Mouse (Mus musculus) intestine, embryonic 14.5 days (tissue): ENCODE data around the gene Arid5b. TPM values are rescaled to one million over a fixed set of nuclear protein-coding genes. Genes with fewer than 3 reads are reported as not detected.

Experiments used
- ATAC-seq: fragments of 200-750 bp; cut with Nextera tagmentation; replicated peaks from 2 replicates; pipeline ENCODE4 v1.8.0; 2017; ENCODE audit warnings: low read depth, moderate number of reproducible peaks, moderate TSS enrichment, moderate library complexity; ENCODE audit not compliant: low FRiP score, low TSS enrichment
- DNase-seq: peaks from one replicate; pipeline ENCODE4 v3.0.0-alpha.2; 2018; ENCODE audit warnings: low spot score
- H3K27ac ChIP-seq: fragments of 300-500 bp; sonication (generic); 2 replicates; pipeline ENCODE4 v1.5.1; 2014; ENCODE audit warnings: low read depth, mild to moderate bottlenecking, control low read depth
- H3K27me3 ChIP-seq: fragments of 300-500 bp; sonication (generic); replicated peaks from 2 replicates; pipeline ENCODE4 v1.6.1; 2014; ENCODE audit warnings: low read length, control low read depth; ENCODE audit not compliant: control insufficient read depth, insufficient read depth
- H3K36me3 ChIP-seq: fragments of 300-500 bp; sonication (generic); 2 replicates; pipeline ENCODE4 v1.6.1; 2014; ENCODE audit warnings: low read length, control low read depth; ENCODE audit not compliant: control insufficient read depth, insufficient read depth
- H3K4me1 ChIP-seq: fragments of 300-500 bp; sonication (generic); replicated peaks from 2 replicates; pipeline ENCODE4 v1.6.1; 2014; ENCODE audit warnings: low read length, control low read depth, mixed read lengths; ENCODE audit not compliant: control insufficient read depth, insufficient read depth
- H3K4me2 ChIP-seq: fragments of 300-500 bp; sonication (generic); 2 replicates; pipeline ENCODE4 v1.6.1; 2014; ENCODE audit warnings: low read length
- H3K4me3 ChIP-seq: fragments of 300-500 bp; sonication (generic); 2 replicates; pipeline ENCODE4 v1.5.1; 2014; ENCODE audit warnings: low read depth, low read length, control low read depth, mixed read lengths
- H3K9ac ChIP-seq: fragments of 300-500 bp; sonication (generic); 2 replicates; pipeline ENCODE4 v1.6.1; 2014; ENCODE audit warnings: mild to moderate bottlenecking, low read length
- H3K9me3 ChIP-seq: fragments of 300-500 bp; sonication (generic); 2 replicates; pipeline ENCODE4 v1.6.1; 2016; ENCODE audit warnings: low read length, control low read depth; ENCODE audit not compliant: control insufficient read depth
- WGBS: fragments of 180-500 bp; shearing (Covaris S2); extraction: QIAGEN DNeasy Blood & Tissue Kit; methylation state at CpG from one replicate; pipeline ENCODE4 v1.1.7; 2014; 5-methylcytosine and 5-hydroxymethylcytosine counted together
- polyA plus RNA-seq: library from polyadenylated mRNA; unstranded; fragments of >200 nt; fragmentation: Nextera tagmentation; extraction: Ambion mirVana; gene quantifications from 2 replicates; pipeline ENCODE4 v1.2.1, GENCODE M21; 2014

The Arid5b gene
- polyA plus RNA-seq, 1 experiment from 2014 or later = 34.0 TPM

DNA sequence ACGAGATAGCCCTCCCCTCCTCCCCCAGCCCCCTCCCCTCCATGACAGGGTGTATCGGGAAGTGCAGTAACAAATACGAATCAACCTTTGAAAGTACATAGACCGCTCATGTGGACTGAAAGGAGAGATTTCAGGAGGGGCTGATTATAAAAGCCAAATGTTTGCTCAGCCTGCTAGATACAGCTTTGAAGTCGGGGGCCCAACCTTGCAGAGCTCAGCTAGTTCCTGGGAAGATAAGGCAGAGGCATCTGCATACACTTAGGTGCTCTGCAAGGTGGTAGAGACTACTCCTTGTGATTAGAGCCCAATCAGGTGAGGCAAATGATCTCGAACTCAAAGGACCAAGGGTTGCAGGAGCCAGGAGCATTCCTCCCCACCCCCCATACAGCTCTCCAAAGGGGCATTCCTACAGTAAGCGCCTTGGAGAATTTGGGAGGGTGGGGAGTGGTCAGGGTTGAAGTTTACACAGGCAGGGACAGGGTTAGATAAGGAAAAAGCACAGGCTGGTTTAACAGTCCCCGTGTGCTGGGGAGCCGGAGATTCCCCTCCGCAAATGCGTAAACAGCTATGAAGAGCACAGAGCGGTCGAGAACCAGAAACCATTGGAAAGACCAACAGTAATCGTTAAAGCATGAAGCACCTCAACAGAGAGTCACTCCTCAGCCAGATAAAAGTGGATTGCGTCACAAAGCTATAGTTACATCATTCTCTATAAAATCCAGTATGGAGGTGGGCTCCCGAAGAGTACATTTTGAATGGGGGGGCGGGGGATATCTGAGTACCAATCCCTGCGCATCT, 47.0 kb downstream of the Arid5b start:
- Histone ChIP-seq H3K9me3 (no peaks in the 10 kb centered on the region), H3K4me3 (no peak overlapping the region), H3K36me3 (peaks cover 38% of the 10 kb centered on the region), H3K4me1 (no peaks in the 10 kb centered on the region; the same call in 1 of the 2 replicates), H3K9ac (no peak overlapping the region), H3K27ac (peak overlapping the region; percentile 51), H3K27me3 (no peaks in the 10 kb centered on the region), H3K4me2 (peak overlapping the region; percentile 22)
- DNase-seq = peak; percentile 70
- peak; percentile 93 for ATAC-seq
- WGBS = 40% methylated on average over 18 of the region's 18 CpGs

DNA sequence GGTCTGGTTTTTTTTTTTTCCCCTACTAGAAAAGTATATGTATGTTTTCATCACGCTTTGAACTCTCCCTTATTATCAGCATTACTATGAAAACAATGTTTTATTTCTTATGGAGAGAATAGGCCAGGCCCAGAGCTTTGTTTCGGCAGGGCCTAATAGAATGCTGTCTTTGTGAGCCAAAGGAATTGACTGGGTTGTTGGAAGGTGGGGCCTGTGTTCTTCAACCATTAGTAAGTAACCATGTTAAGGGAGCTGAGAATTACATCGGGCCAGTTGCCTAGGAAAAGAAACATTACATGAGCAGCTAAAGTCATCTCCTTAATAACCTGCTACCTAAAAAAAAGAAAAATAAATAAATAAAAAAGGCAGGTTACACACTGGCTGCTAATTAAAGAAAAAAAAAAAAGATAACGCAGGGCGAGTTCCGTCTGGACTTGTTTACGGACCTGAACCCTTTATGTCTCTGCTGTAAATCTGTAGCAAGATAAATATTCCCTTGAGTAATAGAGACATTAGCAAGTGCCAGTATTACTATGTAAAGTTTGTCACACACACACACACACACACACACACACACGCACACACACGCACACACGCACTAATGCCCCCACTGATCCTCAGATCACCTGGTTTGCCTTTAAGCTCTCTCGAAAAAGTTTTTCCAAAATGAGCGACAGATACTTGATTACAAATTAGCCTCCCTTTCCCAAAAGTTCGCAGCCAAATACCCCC, 47.7 kb downstream of the Arid5b start:
- no peak overlapping the region for H3K4me3 ChIP-seq
- H3K9ac ChIP-seq = no peak overlapping the region
- DNase-seq (no peak), ATAC-seq (peak; percentile 40; the same call in 1 of the 2 replicates)
- H3K9me3 ChIP-seq = no peaks in the 10 kb centered on the region
- 57% methylated on average over 13 of the region's 13 CpGs for WGBS
- H3K4me1 ChIP-seq = no peaks in the 10 kb centered on the region; the same call in 1 of the 2 replicates
- peak overlapping the region; percentile 6; the same call in 1 of the 2 replicates for H3K4me2 ChIP-seq
- H3K27ac ChIP-seq = peak overlapping the region; percentile 51
- H3K27me3 ChIP-seq = no peaks in the 10 kb centered on the region
- H3K36me3 ChIP-seq = peaks cover 41% of the 10 kb centered on the region

DNA sequence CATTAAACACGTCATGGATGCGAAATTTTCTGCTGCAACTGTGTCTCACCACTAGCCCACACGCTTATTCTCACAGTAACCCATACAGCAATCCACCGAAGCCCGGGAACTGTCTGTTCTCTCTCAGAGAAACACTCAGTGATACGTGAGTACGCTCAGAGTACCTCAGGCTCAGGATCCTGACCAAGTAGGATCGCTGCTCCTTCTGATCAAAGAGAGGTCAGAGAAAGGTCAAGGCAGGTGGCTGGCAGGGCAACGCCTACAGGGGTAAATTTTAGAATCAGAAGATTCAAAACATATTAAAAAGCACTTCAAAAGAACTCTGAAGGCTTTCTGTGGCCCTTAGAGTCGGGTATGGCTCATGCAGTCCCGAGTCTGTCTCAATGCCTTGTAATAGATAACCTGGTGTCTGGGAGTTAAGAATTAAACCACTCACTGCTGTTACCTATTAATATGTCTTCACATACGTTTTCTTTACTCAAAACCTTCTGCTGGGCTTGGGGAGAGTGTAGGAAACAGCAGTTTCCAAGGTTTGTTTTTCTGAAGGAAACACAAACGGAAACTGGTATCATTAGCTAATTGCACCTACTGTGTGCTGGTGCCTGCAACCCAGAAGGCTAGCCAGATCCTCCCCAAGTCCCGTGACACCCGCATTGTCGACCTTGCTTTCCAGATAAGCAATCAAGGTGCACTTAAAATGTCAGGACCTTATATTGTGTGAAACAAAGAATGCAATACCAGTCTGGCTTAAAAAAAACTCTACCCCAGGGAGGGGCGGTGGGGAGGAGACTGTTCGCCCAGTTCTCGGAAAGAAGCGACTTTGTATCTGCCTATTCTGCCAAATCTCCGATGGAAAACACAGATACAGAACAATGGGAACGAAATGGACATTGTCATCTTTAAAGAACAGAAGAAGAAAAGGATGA, 48.6 kb downstream of the Arid5b start:
- Histone ChIP-seq H3K4me2 (no peak overlapping the region), H3K9ac (no peak overlapping the region), H3K9me3 (no peaks in the 10 kb centered on the region), H3K4me1 (no peaks in the 10 kb centered on the region; the same call in 1 of the 2 replicates), H3K36me3 (peaks cover 34% of the 10 kb centered on the region), H3K4me3 (no peak overlapping the region), H3K27ac (peak overlapping the region; percentile 51; the same call in 1 of the 2 replicates), H3K27me3 (no peaks in the 10 kb centered on the region)
- ATAC-seq (no peak), DNase-seq (no peak)
- WGBS = 63% methylated on average over 22 of the region's 22 CpGs

DNA sequence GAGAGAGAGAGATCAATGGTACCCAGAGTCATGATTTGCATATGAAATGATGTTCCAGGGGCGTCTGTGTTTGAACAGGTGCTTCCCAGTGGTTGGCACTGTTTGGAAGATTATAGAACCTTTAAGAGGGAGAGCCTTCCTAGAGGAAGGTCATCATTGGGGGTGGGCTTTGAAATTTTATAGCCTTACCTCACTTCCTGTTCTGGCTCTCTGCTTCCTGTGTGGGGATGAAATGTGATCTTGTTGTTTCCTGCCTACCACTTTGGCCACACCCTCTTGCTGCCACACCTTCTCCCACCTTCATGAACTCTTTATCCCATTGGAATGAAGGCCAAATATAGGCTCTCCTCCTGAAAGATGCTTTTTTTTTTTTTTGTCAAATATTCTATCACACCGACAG, 55.9 kb downstream of the Arid5b start:
- 90% methylated on average over 2 of the region's 2 CpGs for WGBS
- Histone ChIP-seq H3K36me3 (peaks cover 33% of the 10 kb centered on the region; the same call in 1 of the 2 replicates), H3K27ac (no peak overlapping the region), H3K27me3 (no peaks in the 10 kb centered on the region), H3K9ac (no peak overlapping the region), H3K9me3 (no peaks in the 10 kb centered on the region), H3K4me1 (peaks cover 13% of the 10 kb centered on the region), H3K4me3 (no peak overlapping the region), H3K4me2 (no peak overlapping the region)
- DNase-seq = no peak
- ATAC-seq = no peak

- no peaks in the 10 kb centered on the region for H3K27me3 ChIP-seq
- peaks cover 5% of the 10 kb centered on the region for H3K9me3 ChIP-seq
- peaks cover 37% of the 10 kb centered on the region for H3K36me3 ChIP-seq
- DNase-seq (no peak), ATAC-seq (no peak)
- no peak overlapping the region for H3K9ac ChIP-seq
- H3K4me3 ChIP-seq = no peak overlapping the region
- H3K4me1 ChIP-seq = peaks cover 13% of the 10 kb centered on the region
- no peak overlapping the region for H3K4me2 ChIP-seq
- no peak overlapping the region for H3K27ac ChIP-seq
- WGBS = 88% methylated on average over 3 of the region's 3 CpGs
Measured at GRCm38 (mm10) chr10:68222012-68222411, 56.5 kb downstream of the Arid5b start.

DNA sequence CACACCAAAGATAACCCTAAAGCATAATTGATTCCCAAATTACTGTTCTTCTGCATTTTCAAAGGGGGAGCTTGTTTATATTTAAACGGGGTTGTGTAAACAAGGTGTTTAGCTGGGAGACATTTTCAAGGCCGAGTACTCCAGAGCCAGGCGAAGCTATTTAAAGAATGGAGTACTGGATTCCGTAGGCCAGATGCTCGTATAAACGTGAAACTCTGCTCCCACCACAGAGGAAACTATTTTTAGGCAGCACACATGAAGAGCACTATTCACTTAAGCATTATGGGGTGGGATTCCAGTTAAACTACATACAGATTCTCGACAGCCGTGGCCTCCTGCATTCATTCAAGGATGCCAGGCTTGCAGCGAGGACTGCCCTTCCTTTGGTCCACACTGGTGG, 59.2 kb downstream of the Arid5b start:
- H3K27me3 ChIP-seq = no peaks in the 10 kb centered on the region
- H3K9me3 ChIP-seq = peaks cover 15% of the 10 kb centered on the region
- DNase-seq (peak; percentile 49), ATAC-seq (0 out of 2 replicates have a peak, but pooled peaks have one; percentile 12)
- H3K4me2 ChIP-seq = peak overlapping the region; percentile 23; the same call in 1 of the 2 replicates
- H3K27ac ChIP-seq = peak overlapping the region; percentile 51; the same call in 1 of the 2 replicates
- no peak overlapping the region for H3K9ac ChIP-seq
- peaks cover 47% of the 10 kb centered on the region for H3K36me3 ChIP-seq
- 36% methylated on average over 9 of the region's 9 CpGs for WGBS
- H3K4me1 ChIP-seq = peaks cover 13% of the 10 kb centered on the region
- no peak overlapping the region for H3K4me3 ChIP-seq

DNA sequence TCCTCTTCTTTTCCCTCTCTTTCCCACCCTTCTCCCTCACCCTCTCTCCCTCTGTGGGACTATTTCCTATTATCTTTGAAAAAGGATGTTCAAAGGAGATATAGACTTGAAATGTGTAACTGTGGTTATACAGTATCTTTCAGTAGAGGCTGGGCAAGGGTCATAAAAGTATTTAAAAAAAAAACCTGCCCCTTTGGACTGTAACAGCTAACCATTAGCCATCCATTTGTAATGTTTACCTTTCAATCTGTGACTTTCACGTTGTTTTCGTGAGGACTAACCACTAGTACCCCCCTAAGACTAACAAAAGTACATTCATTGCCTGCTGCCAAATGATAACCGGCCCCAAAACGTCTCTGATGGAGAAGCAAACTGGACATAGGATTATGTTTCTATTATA, 59.9 kb downstream of the Arid5b start:
- Histone ChIP-seq H3K36me3 (peaks cover 47% of the 10 kb centered on the region), H3K27me3 (no peaks in the 10 kb centered on the region), H3K4me2 (no peak overlapping the region), H3K4me3 (no peak overlapping the region), H3K9ac (no peak overlapping the region), H3K9me3 (peaks cover 15% of the 10 kb centered on the region), H3K4me1 (peaks cover 13% of the 10 kb centered on the region), H3K27ac (no peak overlapping the region)
- ATAC-seq (no peak), DNase-seq (peak; percentile 42)
- 40% methylated on average over 4 of the region's 4 CpGs for whole genome bisulfite sequencing
